Mouse (Mus musculus) activated CD4-positive, CD25-positive, alpha-beta regulatory T cell, adult 4 months (primary cell): ENCODE data around the gene Gm45711. TPM values are rescaled to one million over a fixed set of nuclear protein-coding genes. Genes with fewer than 3 reads are reported as not detected.
"Not testable (repeated sequence)": the region's sequence is repeated elsewhere in the genome, so short reads cannot be mapped to it uniquely, and the experiment has no call there.

Source experiments
- ATAC-seq: one replicate; pipeline ENCODE4 v1.8.0; 2017
- polyA plus RNA-seq, 2 experiments: library from polyadenylated mRNA; unstranded; fragments of 100-300 nt; shearing (Covaris generic); gene quantifications; one replicate each; pipeline ENCODE4 v1.2.1; 2017

The Gm45711 gene
- polyA plus RNA-seq, result not detected

- not testable (repeated sequence) for ATAC-seq
Observed at GRCm38 (mm10) chr8:104309441-104310155, at the start of gene Gm45711, which contains the start of gene Cmtm1. Gm45711 (minus strand) TSS chr8:104310081. Cmtm1 (minus strand) TSS chr8:104310145.

- ATAC-seq, result no peak
Observed at GRCm38 (mm10) chr8:104358637-104359036, 48.8 kb upstream of the Gm45711 start.

- ATAC-seq, result no peak
Observed at GRCm38 (mm10) chr8:104354504-104354903, 44.6 kb upstream of the Gm45711 start.

DNA sequence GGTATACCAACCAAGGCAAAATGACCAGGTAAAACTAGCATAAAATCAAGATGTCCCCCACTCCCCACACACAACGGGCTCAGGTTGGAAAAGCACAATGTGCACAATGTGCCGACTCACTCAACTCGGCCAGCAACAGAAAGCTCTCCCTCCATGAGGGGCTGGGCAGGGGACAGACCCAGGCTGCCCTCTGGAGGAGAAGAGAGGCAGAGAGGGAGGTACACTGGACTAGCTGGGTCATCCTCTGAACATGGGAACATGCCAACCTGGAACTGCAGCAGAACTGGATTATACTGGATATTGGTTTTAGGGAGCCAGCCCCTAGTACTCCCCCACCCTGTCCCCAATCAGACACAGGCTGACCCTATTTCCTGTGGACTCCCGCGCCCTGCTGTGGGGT is 43.3 kb upstream of the Gm45711 start:
- no peak for ATAC-seq

DNA sequence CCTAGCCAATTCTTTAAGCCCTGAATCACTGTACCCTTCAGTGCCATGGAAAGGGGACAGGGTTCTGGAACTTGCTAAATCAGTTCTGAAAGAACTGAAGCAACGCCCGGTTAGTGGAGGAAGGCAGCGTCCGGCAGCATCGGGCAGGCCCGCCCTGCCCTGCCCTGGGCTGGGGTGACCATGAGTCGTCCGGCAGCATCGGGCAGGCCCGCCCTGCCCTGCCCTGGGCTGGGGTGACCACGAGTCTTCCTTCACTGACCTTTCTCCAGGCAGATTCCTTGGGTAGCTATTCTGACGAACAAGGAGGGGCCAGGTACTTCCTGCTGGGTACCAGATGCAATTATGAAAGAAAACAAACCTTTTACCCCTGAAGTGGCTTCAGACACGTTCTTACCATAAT is 40.2 kb upstream of the Gm45711 start:
- ATAC-seq, result no peak

- ATAC-seq, result no peak
Observed at GRCm38 (mm10) chr8:104348971-104349370, 39.1 kb upstream of the Gm45711 start.

DNA sequence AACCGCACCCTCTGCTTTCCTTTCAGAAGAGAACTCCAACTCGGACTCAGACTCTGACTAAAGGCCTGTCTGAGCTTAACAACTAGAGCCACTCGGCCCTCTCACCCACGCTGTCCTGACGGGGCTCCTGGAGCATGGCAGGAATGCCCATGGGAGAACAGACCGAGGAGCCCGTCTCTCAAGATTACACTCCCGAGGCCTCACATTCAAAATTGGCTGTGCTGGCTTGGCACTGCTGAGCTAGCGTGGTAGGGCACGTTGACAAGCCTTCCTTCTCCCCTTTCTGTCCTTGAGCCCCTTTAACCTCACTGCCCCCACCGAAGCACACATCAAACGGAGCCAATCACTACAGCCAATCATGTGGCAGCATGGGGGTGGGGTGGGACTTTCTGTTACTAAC is 36.8 kb upstream of the Gm45711 start:
- ATAC-seq, result no peak

GRCm38 (mm10) chr8:104344622-104345021 is 34.7 kb upstream of the Gm45711 start:
- no peak for ATAC-seq

GRCm38 (mm10) chr8:104343957-104344356 is 34.1 kb upstream of the Gm45711 start:
- ATAC-seq, result peak; percentile 67

DNA sequence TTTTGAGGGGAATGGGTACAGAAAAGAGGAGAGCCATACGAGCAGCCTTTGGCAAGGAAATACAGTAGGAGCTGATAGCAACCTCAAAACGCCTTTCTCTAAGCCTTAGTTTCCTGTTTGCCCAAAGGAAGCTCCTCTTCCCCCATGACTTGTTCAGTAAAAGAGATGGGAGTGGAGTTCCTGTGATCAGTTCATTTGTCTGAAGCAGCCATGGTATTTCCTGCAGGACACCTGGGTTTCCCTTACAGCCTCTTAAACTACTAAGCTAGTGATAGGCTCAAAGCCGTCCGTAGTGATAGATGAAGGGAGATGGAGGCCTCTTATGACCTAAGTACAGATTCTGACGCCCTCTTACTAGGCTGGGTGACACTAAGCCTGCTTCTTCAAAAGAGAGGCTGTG is 32.5 kb upstream of the Gm45711 start:
- no peak for ATAC-seq

GRCm38 (mm10) chr8:104341678-104342077 is 31.8 kb upstream of the Gm45711 start:
- ATAC-seq, result no peak

DNA sequence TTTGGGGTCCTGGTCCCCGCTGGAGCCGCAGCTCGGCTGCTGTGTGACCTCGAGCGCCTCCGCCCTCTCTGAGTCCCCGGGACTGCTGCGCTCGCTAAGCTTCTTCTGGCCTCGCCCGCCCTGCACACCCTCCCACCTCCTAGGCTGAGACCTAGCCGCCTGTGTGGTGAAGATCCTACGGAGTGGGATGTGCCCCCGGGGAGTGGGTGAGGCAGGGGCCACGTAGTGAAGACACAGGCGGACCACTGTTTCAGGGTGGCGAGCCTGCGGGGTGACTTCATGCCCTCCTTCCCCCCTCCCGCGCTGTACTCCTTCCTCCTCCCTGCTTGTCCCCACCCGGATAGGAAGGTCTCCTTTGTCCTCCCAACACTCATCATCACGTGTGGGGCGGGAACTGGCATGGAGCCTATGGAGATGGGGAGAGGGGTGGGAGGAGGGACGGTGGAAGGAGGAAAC is 31.3 kb upstream of the Gm45711 start:
- peak; percentile 14 for ATAC-seq

GRCm38 (mm10) chr8:104340233-104341105 is 30.6 kb upstream of the Gm45711 start:
- ATAC-seq, result peak; percentile 74

GRCm38 (mm10) chr8:104339983-104340232 is 30.0 kb upstream of the Gm45711 start:
- ATAC-seq, result no peak

- ATAC-seq, result no peak
Observed at GRCm38 (mm10) chr8:104339229-104339982, 29.5 kb upstream of the Gm45711 start, which contains the start of gene Cmtm3. Cmtm3 (plus strand) TSS chr8:104339410.

- ATAC-seq, result no peak
Observed at GRCm38 (mm10) chr8:104337890-104338289, 28.0 kb upstream of the Gm45711 start.

- ATAC-seq, result no peak
Observed at GRCm38 (mm10) chr8:104336806-104337205, 26.9 kb upstream of the Gm45711 start.

DNA sequence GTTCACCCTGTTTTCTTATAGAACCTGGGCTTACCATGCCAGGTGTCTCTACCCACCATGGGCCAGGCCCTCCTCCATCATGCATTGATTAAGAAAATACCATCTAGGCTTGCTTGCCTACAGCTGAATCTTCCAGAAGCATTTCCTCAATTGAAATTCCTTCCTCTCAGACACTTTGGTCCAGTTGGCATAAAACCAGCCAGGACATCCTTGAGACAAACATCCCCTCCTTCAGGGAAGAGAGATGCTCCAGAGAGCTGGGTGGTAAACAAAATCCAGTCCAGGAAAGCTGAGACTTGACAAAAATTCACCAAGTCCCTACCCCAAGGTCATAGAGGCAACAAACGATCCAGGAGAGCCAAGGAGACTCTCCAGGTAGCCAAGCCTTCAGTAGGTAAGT is 24.3 kb upstream of the Gm45711 start:
- ATAC-seq, result no peak

- no peak for ATAC-seq
Observed at GRCm38 (mm10) chr8:104333786-104334185, 23.9 kb upstream of the Gm45711 start.

DNA sequence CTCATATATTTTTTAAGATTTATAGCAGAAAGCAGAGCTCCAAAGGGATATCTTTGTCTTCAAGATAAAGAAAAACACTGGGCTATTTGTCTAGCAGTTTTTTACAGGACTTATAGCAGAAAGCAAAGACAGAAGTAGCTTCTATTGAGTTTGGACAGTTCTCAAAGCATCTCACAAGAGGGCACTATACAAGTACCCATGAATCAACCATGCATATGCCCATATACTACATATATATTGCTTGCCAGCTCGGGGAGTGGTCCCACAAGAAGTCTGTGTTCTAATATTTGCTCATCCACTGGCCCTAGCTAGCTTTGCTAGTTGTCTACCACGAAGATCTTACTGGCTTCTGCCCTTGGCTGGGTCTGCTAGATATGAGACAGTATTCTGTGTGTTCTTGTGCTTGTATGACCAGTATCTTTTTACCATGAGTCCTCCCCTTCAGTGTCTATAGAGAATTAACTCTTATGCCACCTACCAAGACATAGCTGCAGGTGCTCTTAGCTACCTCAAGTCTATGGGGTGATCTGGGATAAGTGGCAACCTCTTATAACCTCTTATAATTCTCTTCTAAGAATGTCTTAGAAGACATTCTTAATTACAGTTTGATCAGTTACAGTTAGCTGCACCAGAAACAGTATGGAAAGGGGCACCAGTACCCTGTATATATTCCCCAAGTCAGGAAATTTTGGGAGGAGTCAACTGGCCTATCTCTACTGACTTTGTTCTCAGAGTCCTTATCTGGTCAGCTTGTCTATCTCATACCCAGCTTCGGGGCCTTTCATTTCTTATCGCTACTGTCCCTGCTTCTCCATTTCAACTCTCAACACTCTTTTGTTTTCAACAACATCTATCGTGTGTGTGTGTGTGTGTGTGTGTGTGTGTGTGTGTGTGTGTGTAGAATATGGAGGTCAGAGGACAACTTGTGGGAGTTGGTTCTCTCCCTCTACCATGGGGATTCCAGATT is 23.1 kb upstream of the Gm45711 start:
- ATAC-seq, result no peak

DNA sequence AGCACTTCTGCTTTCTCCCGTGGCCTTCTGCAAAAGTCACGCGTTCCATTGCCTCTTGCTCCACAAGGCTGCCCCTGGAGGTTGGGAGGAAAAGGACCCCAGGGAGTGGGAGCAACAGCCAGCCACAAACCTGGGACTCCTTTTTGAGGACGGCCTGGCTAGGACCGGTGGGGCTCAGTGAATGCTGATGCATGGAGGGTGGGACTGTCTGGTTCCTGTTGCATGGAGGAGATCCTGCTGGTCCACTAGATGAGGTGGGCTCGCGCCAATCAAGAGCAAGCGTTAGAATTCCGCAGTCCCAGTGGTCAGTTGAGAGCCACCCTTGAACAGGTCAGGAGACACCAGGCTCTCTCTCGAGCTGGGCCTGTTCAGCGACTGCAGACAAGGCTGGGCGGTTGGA is 12.0 kb upstream of the Gm45711 start, which contains the start of gene Cmtm2b:
Gene Cmtm2b, plus strand, starts transcription at position 301 of the 400 bp plus-strand sequence.
- not testable (repeated sequence) for ATAC-seq

DNA sequence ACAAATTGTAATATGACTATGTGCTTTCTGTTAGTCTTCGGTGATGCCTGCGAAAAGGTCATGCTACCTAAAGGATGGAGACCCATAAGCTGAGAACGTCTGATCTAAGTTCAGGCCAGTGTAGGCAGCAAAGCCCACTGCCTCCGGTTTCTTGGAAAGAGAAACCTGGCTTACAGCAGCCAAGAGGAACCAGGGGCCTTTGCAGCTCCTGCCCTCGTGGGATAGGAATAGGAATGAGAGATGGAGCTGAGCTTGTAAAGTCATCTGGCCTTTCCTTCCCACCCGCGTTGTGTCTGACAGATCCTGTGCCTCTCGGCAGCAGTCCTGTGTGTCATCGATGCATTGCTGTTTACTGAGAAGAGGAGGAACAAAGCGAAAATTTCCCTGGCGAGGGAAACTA is 11.4 kb upstream of the Gm45711 start, which contains the start of gene Gm11020:
Gene Gm11020, plus strand, starts transcription at position 301 of the 400 bp plus-strand sequence.
- ATAC-seq, result not testable (repeated sequence)
